Mouse (Mus musculus) neural tube, embryonic 11.5 days (tissue): ENCODE measurements around the gene Gm20489. TPM values are rescaled to one million over a fixed set of nuclear protein-coding genes. Genes with fewer than 3 reads are reported as not detected.

ENCODE experiments used
- ATAC-seq: fragments of 200-750 bp; cut with Nextera tagmentation; 2 replicates; pipeline ENCODE4 v1.8.0; 2017; ENCODE audit warnings: moderate number of reproducible peaks, mild to moderate bottlenecking, moderate TSS enrichment, moderate library complexity; ENCODE audit not compliant: insufficient read depth, low FRiP score, low TSS enrichment
- DNase-seq: peaks from one replicate; pipeline ENCODE4 v3.0.0-alpha.2; 2015; ENCODE audit warnings: low spot score
- H3K27ac ChIP-seq: fragments of 300-500 bp; sonication (generic); 2 replicates; pipeline ENCODE4 v1.5.1; 2014; ENCODE audit warnings: low read depth, mild to moderate bottlenecking, low read length
- H3K27me3 ChIP-seq: fragments of 300-500 bp; sonication (generic); 2 replicates; pipeline ENCODE4 v1.6.1; 2014; ENCODE audit warnings: mild to moderate bottlenecking, low read length, mixed read lengths; ENCODE audit not compliant: control insufficient read depth, insufficient read depth
- H3K36me3 ChIP-seq: fragments of 300-500 bp; sonication (generic); 2 replicates; pipeline ENCODE4 v1.6.1; 2014; ENCODE audit warnings: mild to moderate bottlenecking, low read length, moderate library complexity, mixed read lengths; ENCODE audit not compliant: control insufficient read depth, insufficient read depth
- H3K4me1 ChIP-seq: fragments of 300-500 bp; sonication (generic); 2 replicates; pipeline ENCODE4 v1.6.1; 2014; ENCODE audit warnings: low read length, mixed read lengths; ENCODE audit not compliant: control insufficient read depth, insufficient read depth
- H3K4me2 ChIP-seq: fragments of 300-500 bp; sonication (generic); 2 replicates; pipeline ENCODE4 v1.6.1; 2014; ENCODE audit warnings: low read depth, mild to moderate bottlenecking, moderate library complexity
- H3K4me3 ChIP-seq: fragments of 300-500 bp; sonication (generic); 2 replicates; pipeline ENCODE4 v1.5.1; 2014; ENCODE audit warnings: low read depth, low read length
- H3K9ac ChIP-seq: fragments of 300-500 bp; sonication (generic); 2 replicates; pipeline ENCODE4 v1.6.1; 2014; ENCODE audit warnings: mild to moderate bottlenecking, low read length
- H3K9me3 ChIP-seq: fragments of 300-500 bp; sonication (generic); 2 replicates; pipeline ENCODE4 v1.6.1; 2016; ENCODE audit warnings: low read length; ENCODE audit not compliant: control insufficient read depth
- WGBS: fragments of 180-500 bp; shearing (Covaris S2); extraction: QIAGEN DNeasy Blood & Tissue Kit; methylation state at CpG from one replicate; pipeline ENCODE4 v1.1.7; 2014; 5-methylcytosine and 5-hydroxymethylcytosine counted together
- polyA plus RNA-seq: library from polyadenylated mRNA; unstranded; fragments of >200 nt; fragmentation: Nextera tagmentation; extraction: Ambion mirVana; gene quantifications from 2 replicates; pipeline ENCODE4 v1.2.1, GENCODE M21; 2014

Gene Gm20489
- polyA plus RNA-seq, 1 experiment from 2014 or later = not detected

GRCm38 (mm10) chrX:101245011-101245410, 23.8 kb downstream of the Gm20489 start:
- Histone ChIP-seq H3K4me3 (no peak overlapping the region), H3K27me3 (no peaks in the 10 kb centered on the region), H3K9me3 (no peaks in the 10 kb centered on the region), H3K36me3 (no peaks in the 10 kb centered on the region), H3K4me2 (no peak overlapping the region), H3K9ac (no peak overlapping the region), H3K4me1 (no peaks in the 10 kb centered on the region), H3K27ac (no peak overlapping the region)
- 21% methylated on average over 1 of the region's 1 CpGs for WGBS
- ATAC-seq = no peak
- no peak for DNase-seq

GRCm38 (mm10) chrX:101222796-101223162, 46.0 kb downstream of the Gm20489 start:
- DNase-seq (no peak), ATAC-seq (no peak)
- WGBS = 32% methylated on average over 7 of the region's 7 CpGs
- Histone ChIP-seq H3K4me3 (peak overlapping the region; percentile 50), H3K27ac (no peak overlapping the region), H3K4me2 (peak overlapping the region; percentile 39), H3K9ac (no peak overlapping the region), H3K27me3 (0 out of 2 replicates have a peak, but pooled peaks cover 3% of the 10 kb centered on the region), H3K36me3 (no peaks in the 10 kb centered on the region), H3K9me3 (no peaks in the 10 kb centered on the region), H3K4me1 (no peaks in the 10 kb centered on the region)

GRCm38 (mm10) chrX:101221834-101222795, 46.7 kb downstream of the Gm20489 start, which contains the start of gene Snx12:
Gene Snx12, minus strand, starts transcription at chrX:101222563.
- peak; percentile 96 for ATAC-seq
- 23% methylated on average over 53 of the region's 55 CpGs for whole genome bisulfite sequencing
- H3K4me1 ChIP-seq = no peaks in the 10 kb centered on the region
- no peaks in the 10 kb centered on the region for H3K9me3 ChIP-seq
- DNase-seq = peak; percentile 90
- H3K4me2 ChIP-seq = peak within 1 kb of the TSS; percentile 45
- no peak within 1 kb of the TSS for H3K27ac ChIP-seq
- H3K27me3 ChIP-seq = 0 out of 2 replicates have a peak, but pooled peaks cover 3% of the 10 kb centered on the region
- H3K9ac ChIP-seq = peak within 1 kb of the TSS; percentile 27
- no peaks in the 10 kb centered on the region for H3K36me3 ChIP-seq
- peak within 1 kb of the TSS; percentile 50 for H3K4me3 ChIP-seq

Other genes starting within 250 kb of the Gm20489 start
- gene Tex11, start 209.4 kb downstream of the Gm20489 start, polyA plus RNA-seq = not detected in 2 replicates
- gene Slc7a3, start 183.0 kb downstream of the Gm20489 start, polyA plus RNA-seq = 0.45 and 0.50 TPM in 2 replicates
- 56.4 and 61.1 TPM in 2 replicates for gene Snx12, start 46.5 kb downstream of the Gm20489 start, polyA plus RNA-seq
- gene Foxo4, start 14.5 kb downstream of the Gm20489 start, polyA plus RNA-seq = 2.7 and 2.9 TPM in 2 replicates
- not detected in 2 replicates for gene Gm614, start 5.0 kb downstream of the Gm20489 start, polyA plus RNA-seq
- gene Il2rg, start 768 bp downstream of the Gm20489 start, polyA plus RNA-seq = 4.2 and 4.4 TPM in 2 replicates
- 37.1 and 41.2 TPM in 2 replicates for gene Med12, start 5.0 kb upstream of the Gm20489 start, polyA plus RNA-seq
- gene Nlgn3, start 30.1 kb upstream of the Gm20489 start, polyA plus RNA-seq = 24.0 and 25.1 TPM in 2 replicates
- gene Gjb1, start 107.4 kb upstream of the Gm20489 start, polyA plus RNA-seq = not detected in 2 replicates
- gene Zmym3, start 151.8 kb upstream of the Gm20489 start, polyA plus RNA-seq = 25.7 and 27.6 TPM in 2 replicates
- gene Nono, start 160.3 kb upstream of the Gm20489 start, polyA plus RNA-seq = 628 and 659 TPM in 2 replicates
- 6.0 and 7.2 TPM in 2 replicates for gene Itgb1bp2, start 180.1 kb upstream of the Gm20489 start, polyA plus RNA-seq